ENCODE assay signal across 20 mouse cellular contexts in the genomic region with DNA sequence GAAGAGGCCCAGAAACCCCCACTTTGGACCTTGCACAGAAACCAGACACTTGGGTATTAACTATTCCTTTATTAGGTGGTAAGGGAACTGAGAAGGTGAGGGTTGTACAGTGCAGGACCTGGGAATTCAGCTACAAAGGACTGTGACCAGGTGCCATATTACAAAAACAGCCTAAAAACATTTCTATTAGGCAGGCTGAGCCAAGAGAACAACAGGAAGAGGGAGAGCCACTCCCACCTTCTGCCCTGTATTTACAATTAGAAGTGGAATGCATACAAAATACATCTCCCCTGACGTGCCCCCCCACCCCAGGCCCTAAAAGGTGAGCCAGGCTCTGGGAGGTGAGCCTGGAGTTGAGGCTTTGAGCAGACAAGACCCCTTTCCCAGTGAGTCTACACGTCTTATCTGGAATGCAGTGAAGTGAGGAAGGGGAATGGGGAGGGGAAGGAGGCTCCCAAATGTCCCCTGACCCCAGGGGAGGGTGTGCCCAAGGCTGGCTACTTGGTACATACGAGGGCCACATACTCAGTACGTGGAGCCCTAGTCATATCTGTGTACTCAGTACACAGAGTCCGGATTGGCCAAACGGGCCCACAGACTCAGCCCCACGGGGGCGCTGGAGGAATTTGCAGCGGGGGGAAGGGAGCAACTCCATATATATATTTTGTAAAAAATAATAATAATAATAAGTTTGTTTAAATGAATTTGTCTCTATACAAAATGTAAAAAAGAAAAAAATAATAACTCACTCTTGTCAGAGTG. TPM values are rescaled to one million over a fixed set of nuclear protein-coding genes. Genes with fewer than 3 reads are reported as not detected.
DNase-seq lines count a peak whose midpoint lies in the region; ATAC-seq lines count a peak whose summit lies in the region.
"Had no signal": no experiment of that assay in that cellular context is flagged by ENCODE, and none has a peak within 500 bp of the region (broad histone marks: within the 10 kb centered on the region; RNA-seq: fewer than 3 reads in every experiment).

No protein-coding gene starts in this region.

- H3K9me3 ChIP-seq in liver, embryonic 12.5 days (replicated peaks), result no peaks in the 10 kb centered on the region
- H3K9me3 ChIP-seq in megakaryocyte, embryonic 14.5 days, result peaks cover 12% of the 10 kb centered on the region
- H3K9me3 ChIP-seq in midbrain, embryonic 16.5 days (replicated peaks; ENCODE audit: control insufficient read depth, low read length, poor library complexity, severe bottlenecking), result no peaks in the 10 kb centered on the region
- H3K9me3 ChIP-seq: embryonic facial prominence, embryonic 15.5 days; forebrain, embryonic 10.5 days; heart, embryonic 13.5 days; hindbrain, embryonic 13.5 days had no signal

- H3K4me1 ChIP-seq in liver, embryonic 12.5 days, result peaks cover 72% of the 10 kb centered on the region
- H3K4me1 ChIP-seq in megakaryocyte, embryonic 14.5 days, result peaks cover 83% of the 10 kb centered on the region
- H3K4me1 ChIP-seq in midbrain, embryonic 16.5 days (ENCODE audit: control insufficient read depth, insufficient read depth, low read length), result peaks cover 9% of the 10 kb centered on the region

- H3K4me3 ChIP-seq in liver, embryonic 12.5 days, result no peak overlapping the region
- peak overlapping the region; percentile 46 for H3K4me3 ChIP-seq in megakaryocyte, embryonic 14.5 days (replicated peaks)
- H3K4me3 ChIP-seq in midbrain, embryonic 16.5 days (ENCODE audit: low read depth, low read length), result no peak overlapping the region
- H3K4me3 ChIP-seq: embryonic facial prominence, embryonic 15.5 days; erythroblast, embryonic 14.5 days; forebrain, embryonic 10.5 days; heart, embryonic 13.5 days; hindbrain, embryonic 13.5 days had no signal

- H3K4me2 ChIP-seq in liver, embryonic 12.5 days, result no peak overlapping the region
- no peak overlapping the region for H3K4me2 ChIP-seq in midbrain, embryonic 16.5 days (ENCODE audit: low read length)
- H3K4me2 ChIP-seq: embryonic facial prominence, embryonic 15.5 days; heart, embryonic 13.5 days; hindbrain, embryonic 13.5 days had no signal

- WGBS in liver, embryonic 12.5 days (ENCODE audit: insufficient replicate concordance), result 63% methylated on average over 9 of the region's 9 CpGs
- WGBS in midbrain, embryonic 16.5 days, result 81% methylated on average over 9 of the region's 9 CpGs

- peak; percentile 92 for DNase-seq in heart, adult 11 months
- no peak for DNase-seq in heart, postnatal 14 days
- no peak for DNase-seq in liver
- DNase-seq in cerebellum, adult 11-12 months, result no peak
- DNase-seq: cerebellum, adult 2 months; cerebellum, postnatal 14 days; embryo, embryonic 11 days had no signal

- H3K36me3 ChIP-seq in liver, embryonic 12.5 days, result peaks cover 25% of the 10 kb centered on the region
- H3K36me3 ChIP-seq in megakaryocyte, embryonic 14.5 days (replicated peaks; ENCODE audit: low read length), result peaks cover 81% of the 10 kb centered on the region
- H3K36me3 ChIP-seq in midbrain, embryonic 16.5 days (ENCODE audit: control insufficient read depth, insufficient read depth, low read length), result no peaks in the 10 kb centered on the region

- intact Hi-C loops in heart, postnatal 14 days (cut with DNase I), result no loop called here

- H3K9ac ChIP-seq in liver, embryonic 12.5 days, result no peak overlapping the region
- H3K9ac ChIP-seq in midbrain, embryonic 16.5 days (ENCODE audit: low read depth, low read length), result no peak overlapping the region
- H3K9ac ChIP-seq: embryonic facial prominence, embryonic 15.5 days; heart, embryonic 13.5 days; hindbrain, embryonic 13.5 days had no signal

- no peaks in the 10 kb centered on the region for H3K27me3 ChIP-seq in liver, embryonic 12.5 days (replicated peaks)
- H3K27me3 ChIP-seq in megakaryocyte, embryonic 14.5 days (replicated peaks), result no peaks in the 10 kb centered on the region
- no peaks in the 10 kb centered on the region for H3K27me3 ChIP-seq in midbrain, embryonic 16.5 days (ENCODE audit: control insufficient read depth, insufficient read depth, low read depth, low read length)
- H3K27me3 ChIP-seq: embryonic facial prominence, embryonic 15.5 days; Patski had no signal

- H3K27ac ChIP-seq in liver, embryonic 12.5 days, result peak overlapping the region; percentile 58
- H3K27ac ChIP-seq in midbrain, embryonic 16.5 days (ENCODE audit: low read length), result no peak overlapping the region
- H3K27ac ChIP-seq: embryonic facial prominence, embryonic 15.5 days; forebrain, embryonic 10.5 days; heart, embryonic 13.5 days; hindbrain, embryonic 13.5 days; hindbrain, postnatal 0 days had no signal

- ATAC-seq in liver, embryonic 12.5 days, result no peak
- ATAC-seq in megakaryocyte, adult 5-6 weeks (ENCODE audit: poor library complexity, severe bottlenecking), result no peak
- ATAC-seq in midbrain, embryonic 16.5 days, result no peak
- ATAC-seq: activated CD4-positive, CD25-positive, alpha-beta regulatory T cell, adult 4 months; forebrain, embryonic 14.5 days; hindbrain, postnatal 0 days; Patski had no signal

RNA-seq across cellular contexts. Expression of a gene that starts 45.7 kb away (rescaled TPM):
- 10 to 100 TPM; 43.3 to 44.2 TPM for total RNA-seq in heart, postnatal 14 days (2021)
- 1.7 and 2.3 TPM in 2 replicates for polyA plus RNA-seq in liver, embryonic 12.5 days (2016; fragmentation: Nextera tagmentation; extraction: Ambion mirVana)
- 0.23 and 1.4 TPM in 2 replicates for polyA plus RNA-seq in megakaryocyte, embryonic 14.5 days (2012; ENCODE audit: insufficient read depth, low replicate concordance)
- total RNA-seq in megakaryocyte, adult 5-6 weeks (2015), result 0.18 TPM in 1 of 2 replicates, not detected in the other
- 0.04 and 0.08 TPM in 2 replicates for total RNA-seq in megakaryocyte, adult 5-6 weeks (2017)
- polyA plus RNA-seq in midbrain, embryonic 16.5 days (2015; fragmentation: Nextera tagmentation; extraction: Ambion mirVana), result 6.9 TPM in 2 replicates
- polyA plus RNA-seq: activated CD4-positive, CD25-positive, alpha-beta regulatory T cell, adult 4 months; erythroblast, embryonic 14.5 days had no signal
